Mouse (Mus musculus): ENCODE data around the gene Olfr1202. TPM values are rescaled to one million over a fixed set of nuclear protein-coding genes. Genes with fewer than 3 reads are reported as not detected.

The Olfr1202 gene
- polyA plus RNA-seq (2015; fragmentation: Nextera tagmentation; extraction: Ambion mirVana), result 0.04 TPM in 1 of 2 replicates, not detected in the other

DNA sequence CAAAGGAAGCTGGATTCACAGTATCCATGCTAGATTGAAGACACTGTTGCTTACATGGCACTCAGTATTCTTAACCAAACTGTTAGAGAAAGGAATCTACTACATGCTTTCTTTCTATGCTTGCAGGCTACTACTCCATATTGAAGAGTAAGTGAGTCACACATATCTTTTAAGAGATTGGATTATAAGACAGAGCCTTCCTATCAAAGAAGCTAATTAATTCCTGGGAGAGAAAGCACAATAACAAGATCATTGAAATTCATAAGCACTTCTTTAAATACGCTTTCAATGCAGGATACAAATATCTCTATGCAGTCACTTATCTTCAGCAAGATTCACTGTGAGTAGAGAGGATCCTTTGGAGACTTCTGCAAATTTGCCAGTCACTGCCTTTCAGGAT, at the start of gene Olfr1202:
Olfr1202 (plus strand) TSS at position 301 of the 400 bp plus-strand sequence.
- Histone ChIP-seq H3K27ac (no peak within 1 kb of the TSS), H3K9me3 (no peaks in the 10 kb centered on the region), H3K27me3 (no peaks in the 10 kb centered on the region), H3K4me2 (replicated peaks) (no peak within 1 kb of the TSS), H3K4me1 (no peaks in the 10 kb centered on the region), H3K4me3 (no peak within 1 kb of the TSS), H3K36me3 (no peaks in the 10 kb centered on the region), H3K9ac (no peak within 1 kb of the TSS)
- no peak for ATAC-seq (ENCODE audit: low FRiP score, low read depth)
- WGBS, result 81% methylated on average over 1 of the region's 1 CpGs

DNA sequence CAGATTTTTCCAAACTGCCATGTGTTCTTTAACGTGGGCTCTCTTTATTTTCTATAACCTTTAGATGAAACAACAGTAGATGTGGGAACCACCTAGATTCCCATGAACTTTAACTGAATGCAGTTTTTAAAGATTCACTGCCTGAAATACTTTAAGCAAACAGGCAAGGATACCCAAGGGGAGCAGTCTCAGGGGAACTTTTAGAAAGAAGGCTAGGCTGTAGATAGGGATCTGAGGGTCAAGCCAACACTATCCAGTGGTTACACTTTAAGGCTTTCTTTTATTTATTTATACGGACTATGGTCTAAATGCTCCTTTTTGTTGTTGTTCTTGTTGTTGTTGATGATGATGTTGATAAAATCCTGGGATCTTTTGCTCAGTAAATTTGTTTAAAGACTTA, 43.9 kb upstream of the Olfr1202 start, which contains the start of gene Olfr1200:
Olfr1200 (minus strand) TSS at position 101 of the 400 bp plus-strand sequence.
- no peak for ATAC-seq (ENCODE audit: low FRiP score, low read depth)
- Histone ChIP-seq H3K4me3 (no peak within 1 kb of the TSS), H3K4me1 (no peaks in the 10 kb centered on the region), H3K9ac (no peak within 1 kb of the TSS), H3K36me3 (no peaks in the 10 kb centered on the region), H3K27me3 (no peaks in the 10 kb centered on the region), H3K9me3 (no peaks in the 10 kb centered on the region), H3K4me2 (replicated peaks) (no peak within 1 kb of the TSS), H3K27ac (no peak within 1 kb of the TSS)
- WGBS, result 81% methylated on average over 2 of the region's 2 CpGs

GRCm38 (mm10) chr2:88792736-88793135, 21.6 kb upstream of the Olfr1202 start, which contains the start of gene Olfr1201:
TSS of gene Olfr1201 (plus strand) at chr2:88793036.
- no peak within 1 kb of the TSS for H3K9ac ChIP-seq
- H3K27me3 ChIP-seq, result no peaks in the 10 kb centered on the region
- H3K4me3 ChIP-seq, result no peak within 1 kb of the TSS
- no peak within 1 kb of the TSS for H3K27ac ChIP-seq
- H3K36me3 ChIP-seq, result no peaks in the 10 kb centered on the region
- no peaks in the 10 kb centered on the region for H3K9me3 ChIP-seq
- ATAC-seq (ENCODE audit: low FRiP score, low read depth), result no peak
- 86% methylated on average over 6 of the region's 6 CpGs for WGBS
- no peak within 1 kb of the TSS for H3K4me2 ChIP-seq (replicated peaks)
- H3K4me1 ChIP-seq, result no peaks in the 10 kb centered on the region

- H3K4me3 ChIP-seq, result no peak within 1 kb of the TSS
- no peaks in the 10 kb centered on the region for H3K4me1 ChIP-seq
- ATAC-seq (ENCODE audit: low FRiP score, low read depth), result no peak
- WGBS, result 85% methylated on average over 2 of the region's 2 CpGs
- H3K9ac ChIP-seq, result no peak within 1 kb of the TSS
- H3K4me2 ChIP-seq (replicated peaks), result no peak within 1 kb of the TSS
- H3K36me3 ChIP-seq, result no peaks in the 10 kb centered on the region
- no peak within 1 kb of the TSS for H3K27ac ChIP-seq
- no peaks in the 10 kb centered on the region for H3K27me3 ChIP-seq
- H3K9me3 ChIP-seq, result 0 out of 2 replicates have a peak, but pooled peaks cover 3% of the 10 kb centered on the region
Measured at GRCm38 (mm10) chr2:88829437-88829836, 15.1 kb downstream of the Olfr1202 start, which contains the start of gene Olfr1205. TSS of gene Olfr1205 (plus strand) at chr2:88829737.

DNA sequence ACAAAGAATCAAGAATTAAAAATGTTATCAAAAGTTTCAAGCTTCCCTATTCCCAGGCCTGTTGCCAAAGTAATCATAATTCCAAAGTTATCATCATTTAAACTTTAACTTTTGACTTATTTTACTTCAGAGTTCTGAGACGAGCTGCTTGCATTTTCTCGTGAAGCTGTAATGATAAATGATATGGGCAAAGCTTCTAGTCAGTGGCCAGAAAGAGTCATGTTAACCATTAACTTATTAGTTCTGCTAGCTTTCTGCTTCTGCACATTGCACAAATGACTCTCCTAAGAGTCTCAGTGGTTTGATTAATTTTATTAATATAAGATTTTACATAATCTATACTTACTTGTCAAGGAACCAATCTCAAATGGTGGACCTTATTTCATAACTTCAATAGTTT, 24.2 kb downstream of the Olfr1202 start:
- Histone ChIP-seq H3K4me1 (no peaks in the 10 kb centered on the region), H3K9ac (no peak overlapping the region), H3K4me2 (replicated peaks) (no peak overlapping the region), H3K36me3 (no peaks in the 10 kb centered on the region), H3K4me3 (no peak overlapping the region), H3K27ac (no peak overlapping the region), H3K9me3 (no peaks in the 10 kb centered on the region), H3K27me3 (no peaks in the 10 kb centered on the region)
- 71% methylated on average over 2 of the region's 2 CpGs for WGBS
- ATAC-seq (ENCODE audit: low FRiP score, low read depth), result no peak

DNA sequence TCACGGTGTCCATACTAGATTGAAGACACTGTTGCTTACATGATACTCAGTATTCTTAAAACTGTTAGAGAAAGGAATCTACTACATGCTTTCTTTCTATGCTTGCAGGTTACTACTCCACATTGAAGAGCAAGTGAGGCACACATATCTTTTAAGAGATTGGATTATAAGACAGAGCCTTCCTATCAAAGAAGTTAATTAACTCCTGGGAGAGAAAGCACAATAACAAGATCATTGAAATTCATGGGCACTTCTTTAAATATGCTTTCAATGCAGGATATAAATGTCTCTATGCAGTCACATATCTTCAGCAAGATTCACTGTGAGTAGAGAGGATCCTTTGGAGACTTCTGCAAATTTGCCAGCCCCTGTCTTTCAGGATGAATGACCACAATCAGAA, 34.7 kb downstream of the Olfr1202 start, which contains the start of gene Olfr1204:
Olfr1204 (plus strand) TSS at position 301 of the 400 bp plus-strand sequence.
- no peak within 1 kb of the TSS for H3K4me2 ChIP-seq (replicated peaks)
- no peak for ATAC-seq (ENCODE audit: low FRiP score, low read depth)
- WGBS, result 92% methylated on average over 1 of the region's 1 CpGs
- no peak within 1 kb of the TSS for H3K9ac ChIP-seq
- no peak within 1 kb of the TSS for H3K4me3 ChIP-seq
- H3K27me3 ChIP-seq, result no peaks in the 10 kb centered on the region
- no peaks in the 10 kb centered on the region for H3K4me1 ChIP-seq
- no peaks in the 10 kb centered on the region for H3K36me3 ChIP-seq
- no peak within 1 kb of the TSS for H3K27ac ChIP-seq
- H3K9me3 ChIP-seq, result no peaks in the 10 kb centered on the region

GRCm38 (mm10) chr2:88862931-88863330, 48.6 kb downstream of the Olfr1202 start, which contains the start of gene Olfr1206:
TSS of gene Olfr1206 (plus strand) at chr2:88863231.
- H3K9ac ChIP-seq, result no peak within 1 kb of the TSS
- no peaks in the 10 kb centered on the region for H3K36me3 ChIP-seq
- H3K4me3 ChIP-seq, result no peak within 1 kb of the TSS
- no peak within 1 kb of the TSS for H3K27ac ChIP-seq
- H3K4me1 ChIP-seq, result no peaks in the 10 kb centered on the region
- no peaks in the 10 kb centered on the region for H3K27me3 ChIP-seq
- H3K9me3 ChIP-seq, result no peaks in the 10 kb centered on the region
- 81% methylated on average over 2 of the region's 2 CpGs for WGBS
- no peak for ATAC-seq (ENCODE audit: low FRiP score, low read depth)
- no peak within 1 kb of the TSS for H3K4me2 ChIP-seq (replicated peaks)

Other genes with a start within 250 kb of the Olfr1202 start
- gene Olfr1189, start 228.0 kb upstream of the Olfr1202 start, polyA plus RNA-seq (2015; fragmentation: Nextera tagmentation; extraction: Ambion mirVana), result not detected in 2 replicates
- not detected in 2 replicates for gene Olfr1191-ps1, start 174.0 kb upstream of the Olfr1202 start, polyA plus RNA-seq (2015; fragmentation: Nextera tagmentation; extraction: Ambion mirVana)
- gene Olfr1192-ps1, start 166.0 kb upstream of the Olfr1202 start, polyA plus RNA-seq (2015; fragmentation: Nextera tagmentation; extraction: Ambion mirVana), result not detected in 2 replicates
- gene Olfr1193, start 138.9 kb upstream of the Olfr1202 start, polyA plus RNA-seq (2015; fragmentation: Nextera tagmentation; extraction: Ambion mirVana), result not detected in 2 replicates
- gene Olfr1195, start 125.3 kb upstream of the Olfr1202 start, polyA plus RNA-seq (2015; fragmentation: Nextera tagmentation; extraction: Ambion mirVana), result not detected in 2 replicates
- gene Olfr1196, start 109.9 kb upstream of the Olfr1202 start, polyA plus RNA-seq (2015; fragmentation: Nextera tagmentation; extraction: Ambion mirVana), result not detected in 2 replicates
- not detected in 2 replicates for gene Olfr1197, start 82.1 kb upstream of the Olfr1202 start, polyA plus RNA-seq (2015; fragmentation: Nextera tagmentation; extraction: Ambion mirVana)
- not detected in 2 replicates for gene Olfr1198, start 63.1 kb upstream of the Olfr1202 start, polyA plus RNA-seq (2015; fragmentation: Nextera tagmentation; extraction: Ambion mirVana)
- not detected in 2 replicates for gene Olfr1199, start 54.0 kb upstream of the Olfr1202 start, polyA plus RNA-seq (2015; fragmentation: Nextera tagmentation; extraction: Ambion mirVana)
- not detected in 2 replicates for gene Olfr1200, start 44.0 kb upstream of the Olfr1202 start, polyA plus RNA-seq (2015; fragmentation: Nextera tagmentation; extraction: Ambion mirVana)
- gene Olfr1201, start 21.5 kb upstream of the Olfr1202 start, polyA plus RNA-seq (2015; fragmentation: Nextera tagmentation; extraction: Ambion mirVana), result not detected in 2 replicates
- not detected in 2 replicates for gene Olfr1205, start 15.2 kb downstream of the Olfr1202 start, polyA plus RNA-seq (2015; fragmentation: Nextera tagmentation; extraction: Ambion mirVana)
- gene Olfr1204, start 34.8 kb downstream of the Olfr1202 start, polyA plus RNA-seq (2015; fragmentation: Nextera tagmentation; extraction: Ambion mirVana), result not detected in 2 replicates
- gene Olfr1206, start 48.7 kb downstream of the Olfr1202 start, polyA plus RNA-seq (2015; fragmentation: Nextera tagmentation; extraction: Ambion mirVana), result not detected in 2 replicates
- not detected in 2 replicates for gene Olfr1208, start 87.8 kb downstream of the Olfr1202 start, polyA plus RNA-seq (2015; fragmentation: Nextera tagmentation; extraction: Ambion mirVana)
- not detected in 2 replicates for gene Olfr1209, start 100.7 kb downstream of the Olfr1202 start, polyA plus RNA-seq (2015; fragmentation: Nextera tagmentation; extraction: Ambion mirVana)
- gene Olfr1211, start 123.6 kb downstream of the Olfr1202 start, polyA plus RNA-seq (2015; fragmentation: Nextera tagmentation; extraction: Ambion mirVana), result not detected in 2 replicates
- not detected in 2 replicates for gene Olfr1212, start 139.5 kb downstream of the Olfr1202 start, polyA plus RNA-seq (2015; fragmentation: Nextera tagmentation; extraction: Ambion mirVana)
- gene Gm13762, start 165.8 kb downstream of the Olfr1202 start, polyA plus RNA-seq (2015; fragmentation: Nextera tagmentation; extraction: Ambion mirVana), result not detected in 2 replicates
- not detected in 2 replicates for gene Olfr1214, start 178.2 kb downstream of the Olfr1202 start, polyA plus RNA-seq (2015; fragmentation: Nextera tagmentation; extraction: Ambion mirVana)
- not detected in 2 replicates for gene Olfr1215, start 192.5 kb downstream of the Olfr1202 start, polyA plus RNA-seq (2015; fragmentation: Nextera tagmentation; extraction: Ambion mirVana)
- not detected in 2 replicates for gene Olfr1216, start 203.8 kb downstream of the Olfr1202 start, polyA plus RNA-seq (2015; fragmentation: Nextera tagmentation; extraction: Ambion mirVana)
- gene Olfr1217, start 217.6 kb downstream of the Olfr1202 start, polyA plus RNA-seq (2015; fragmentation: Nextera tagmentation; extraction: Ambion mirVana), result not detected in 2 replicates
- not detected in 2 replicates for gene Olfr1218, start 246.7 kb downstream of the Olfr1202 start, polyA plus RNA-seq (2015; fragmentation: Nextera tagmentation; extraction: Ambion mirVana)